Mouse (Mus musculus) layer of hippocampus, adult 9-11 months (tissue): ENCODE measurements at regions not wholly inside any gene's neighbourhood (a gene's known extent, or its start where the extent isn't known, plus 50 kb on each side); places are given as distances from the start of the nearest gene placed in this dataset.

Source experiments
- DNase-seq: peaks from one replicate; pipeline ENCODE4 v3.0.0; 2022

- no peak for DNase-seq
These were observed 198.0 kb upstream of the Tprg start for GRCm38 (mm10) chr16:25088649-25089019.

- no peak for DNase-seq
These were observed 182.5 kb upstream of the Tprg start for GRCm38 (mm10) chr16:25104165-25104564.

- DNase-seq: no peak
These were observed 182.0 kb upstream of the Tprg start for GRCm38 (mm10) chr16:25104603-25105002.

- DNase-seq: no peak
These were observed 146.5 kb upstream of the Tprg start for GRCm38 (mm10) chr16:25140164-25140563.

- DNase-seq: no peak
These were observed 139.1 kb upstream of the Tprg start for GRCm38 (mm10) chr16:25147486-25147885.

- no peak for DNase-seq
These were observed 137.4 kb upstream of the Tprg start for GRCm38 (mm10) chr16:25149186-25149585.

- no peak for DNase-seq
These were observed 109.7 kb upstream of the Tprg start for GRCm38 (mm10) chr16:25176870-25177269.

- no peak for DNase-seq
These were observed 108.6 kb upstream of the Tprg start for GRCm38 (mm10) chr16:25178055-25178454.

- DNase-seq: peak; percentile 75
These were observed 104.7 kb upstream of the Tprg start for GRCm38 (mm10) chr16:25181939-25182338.

GRCm38 (mm10) chr16:25197079-25197478, 89.5 kb upstream of the Tprg start:
- no peak for DNase-seq

GRCm38 (mm10) chr16:25198844-25199243, 87.8 kb upstream of the Tprg start:
- DNase-seq: no peak

- no peak for DNase-seq
These were observed 86.6 kb upstream of the Tprg start for GRCm38 (mm10) chr16:25199984-25200383.

- no peak for DNase-seq
These were observed 85.4 kb upstream of the Tprg start for GRCm38 (mm10) chr16:25201094-25201770.

GRCm38 (mm10) chr16:25213250-25213649, 73.4 kb upstream of the Tprg start:
- no peak for DNase-seq

GRCm38 (mm10) chr16:25220552-25220951, 66.1 kb upstream of the Tprg start:
- DNase-seq: no peak

- DNase-seq: no peak
These were observed 61.8 kb upstream of the Tprg start for GRCm38 (mm10) chr16:25224801-25225200.
